Mouse (Mus musculus) CD4-positive helper T cell, adult 2 months (primary cell): ENCODE results near the gene Tas1r3.
A peak's percentile ranks its signal among the peaks of the same experiment; 100 is the strongest.

ENCODE experiments used
- DNase-seq: peaks from one replicate; pipeline ENCODE4 v3.0.0-alpha.2; 2012; ENCODE audit warnings: low read depth, missing footprints, low spot score

Tas1r3 gene

DNA sequence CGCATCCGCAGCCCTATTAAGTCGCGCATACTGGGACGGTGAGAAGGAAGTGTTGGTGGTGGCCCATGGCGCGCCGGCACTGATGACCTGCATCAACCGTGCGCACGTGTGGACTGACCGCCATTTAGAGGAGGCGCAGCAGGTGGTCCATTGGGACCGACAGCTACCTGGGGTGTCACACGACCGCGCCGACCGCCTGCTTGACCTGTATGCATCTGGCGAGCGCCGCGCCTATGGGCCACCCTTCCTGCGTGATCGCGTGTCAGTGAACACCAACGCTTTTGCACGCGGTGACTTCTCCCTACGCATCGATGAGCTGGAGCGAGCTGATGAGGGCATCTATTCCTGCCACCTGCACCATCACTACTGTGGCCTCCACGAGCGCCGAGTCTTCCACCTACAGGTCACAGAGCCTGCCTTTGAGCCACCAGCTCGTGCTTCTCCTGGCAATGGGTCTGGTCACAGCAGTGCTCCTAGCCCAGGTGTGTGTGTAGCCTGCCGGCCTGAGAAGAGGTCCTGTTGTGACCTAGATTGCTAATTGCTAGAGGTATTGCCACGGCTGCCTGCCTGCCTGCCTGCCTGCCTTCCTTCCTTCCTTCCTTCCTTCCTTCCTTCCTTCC lies 21.4 kb downstream of the Tas1r3 start:
- peak; percentile 20 for DNase-seq

DNA sequence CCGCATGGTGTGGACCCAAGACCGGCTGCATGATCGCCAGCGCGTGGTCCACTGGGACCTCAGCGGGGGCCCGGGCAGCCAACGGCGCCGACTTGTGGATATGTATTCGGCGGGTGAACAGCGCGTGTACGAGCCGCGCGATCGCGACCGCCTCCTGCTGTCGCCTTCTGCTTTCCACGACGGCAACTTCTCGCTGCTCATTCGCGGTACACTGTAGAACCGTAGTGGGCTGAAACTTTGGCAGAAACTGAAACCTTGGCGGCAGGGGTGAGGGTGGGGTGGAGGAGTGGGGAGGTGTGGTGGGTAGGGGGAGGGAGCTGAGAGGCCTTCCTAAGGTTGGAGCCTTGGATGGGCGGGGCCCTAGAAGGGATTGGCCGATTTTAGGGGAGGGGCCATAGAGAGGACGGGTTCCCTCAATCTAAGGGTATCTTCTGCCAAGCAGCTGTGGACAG lies 22.1 kb downstream of the Tas1r3 start:
- peak; percentile 88 for DNase-seq

DNA sequence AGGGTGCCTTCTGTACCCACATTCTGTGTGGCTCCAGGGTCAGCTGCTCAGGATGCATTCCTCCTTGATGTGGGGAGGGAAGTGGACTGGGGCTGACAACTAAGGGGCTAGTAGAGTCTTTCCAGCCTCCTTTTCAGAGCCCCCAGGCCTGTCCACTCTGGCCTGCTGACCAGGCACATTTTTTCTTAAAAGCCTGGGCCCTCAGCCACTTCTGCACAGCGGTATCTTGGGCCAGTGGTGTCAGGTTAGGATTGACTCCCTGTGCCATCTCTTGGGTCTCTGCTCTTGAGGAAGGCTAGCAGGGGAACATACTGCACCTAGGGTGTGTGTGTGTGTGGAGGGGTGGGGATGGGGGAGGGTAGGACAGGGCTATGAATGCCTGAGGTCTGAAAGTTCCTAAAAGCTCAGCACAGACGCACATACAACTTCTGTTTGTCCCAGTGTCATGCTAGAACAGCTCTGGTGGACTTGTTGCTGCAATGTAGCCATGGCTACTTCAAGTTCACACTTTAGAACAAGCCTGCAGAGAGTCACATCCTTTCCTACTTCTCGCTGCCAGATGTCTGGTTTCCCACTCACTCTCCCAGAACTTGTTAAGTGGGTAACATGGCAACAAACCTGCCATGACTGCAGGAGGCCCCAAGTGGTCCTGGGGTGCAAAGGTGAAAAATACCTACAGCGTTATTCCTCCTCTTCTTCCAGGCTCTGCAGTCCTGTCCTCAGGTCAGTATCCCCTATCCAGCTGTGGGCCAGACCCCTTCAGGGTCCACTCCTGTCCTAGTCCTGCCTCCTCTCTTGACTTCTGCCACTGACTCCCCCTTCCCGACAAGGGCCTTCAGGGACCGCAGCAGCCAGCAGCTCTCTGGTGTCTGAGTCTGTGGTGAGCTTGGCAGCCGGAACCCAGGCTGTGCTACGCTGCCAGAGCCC lies 22.8 kb downstream of the Tas1r3 start:
- peak; percentile 28 for DNase-seq

DNA sequence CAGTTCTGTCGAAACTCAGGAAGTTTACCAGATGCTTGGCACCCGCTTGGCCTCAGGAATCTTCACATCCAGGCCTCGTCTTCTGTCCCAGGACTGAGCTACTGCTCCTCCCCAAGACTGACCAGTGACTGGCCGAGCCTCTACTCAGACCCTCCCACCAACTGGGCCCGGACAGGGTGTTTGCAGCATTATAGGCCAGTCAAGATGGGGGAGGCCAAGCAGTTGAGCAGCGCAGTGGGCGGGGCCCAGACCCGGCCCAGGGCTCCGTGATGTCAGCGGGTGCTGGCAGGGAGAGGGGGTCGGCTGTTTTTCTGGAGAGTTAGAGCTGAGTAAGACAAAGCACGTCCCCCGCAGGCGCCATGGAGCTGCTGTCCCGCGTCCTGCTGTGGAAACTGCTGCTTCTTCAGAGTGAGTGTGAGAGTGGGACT lies 23.7 kb downstream of the Tas1r3 start, which contains the start of gene Mxra8:
Gene Mxra8 (plus strand): TSS at position 198 of the 428 bp plus-strand sequence.
- DNase-seq: no peak

DNA sequence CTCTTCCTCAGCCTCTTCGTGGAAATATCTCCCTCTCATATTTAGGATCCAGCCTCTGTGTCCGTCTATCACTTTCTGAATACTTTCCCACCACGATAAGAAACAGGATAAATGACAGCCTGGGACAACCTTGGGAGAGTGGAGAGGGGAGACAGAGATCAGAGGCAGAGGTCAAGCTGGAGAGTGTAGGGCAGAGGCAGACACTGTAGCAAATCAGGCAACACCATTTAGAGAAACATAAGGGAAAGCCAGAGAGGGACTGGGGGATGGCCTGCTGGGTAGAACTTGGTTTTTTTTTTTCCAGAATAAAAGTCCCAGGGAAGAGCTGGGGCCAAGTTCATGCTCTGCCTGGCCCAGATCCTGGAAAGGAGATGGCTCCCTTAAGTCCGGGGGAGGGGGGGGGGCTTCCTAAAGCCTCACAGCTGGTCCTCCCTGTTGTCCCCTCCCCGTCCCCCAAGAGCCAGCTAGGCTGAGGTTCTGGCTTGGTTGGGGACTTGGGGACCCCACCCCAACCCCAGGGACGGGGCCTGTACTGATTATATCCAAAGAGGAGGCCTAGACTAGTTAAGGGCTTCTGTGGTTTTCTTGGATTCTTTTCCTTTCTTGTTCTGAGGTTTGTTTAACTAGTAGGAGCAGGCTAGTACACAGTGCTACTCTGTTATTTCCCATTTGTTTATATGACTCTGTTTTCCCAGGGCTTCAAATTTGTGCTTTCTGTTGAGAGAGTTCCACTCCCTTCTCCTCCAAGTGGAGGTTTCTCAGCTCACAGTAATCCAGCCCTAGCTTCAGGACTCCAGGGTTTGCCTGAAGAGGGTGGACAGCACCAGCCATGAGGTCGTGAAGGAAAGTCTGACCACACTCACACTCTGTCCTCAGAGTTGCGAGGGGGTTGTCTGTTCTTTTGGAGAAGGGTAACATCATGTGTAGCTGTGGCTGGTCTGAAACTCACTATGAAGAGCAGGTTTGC lies 24.7 kb downstream of the Tas1r3 start:
- DNase-seq: no peak

DNA sequence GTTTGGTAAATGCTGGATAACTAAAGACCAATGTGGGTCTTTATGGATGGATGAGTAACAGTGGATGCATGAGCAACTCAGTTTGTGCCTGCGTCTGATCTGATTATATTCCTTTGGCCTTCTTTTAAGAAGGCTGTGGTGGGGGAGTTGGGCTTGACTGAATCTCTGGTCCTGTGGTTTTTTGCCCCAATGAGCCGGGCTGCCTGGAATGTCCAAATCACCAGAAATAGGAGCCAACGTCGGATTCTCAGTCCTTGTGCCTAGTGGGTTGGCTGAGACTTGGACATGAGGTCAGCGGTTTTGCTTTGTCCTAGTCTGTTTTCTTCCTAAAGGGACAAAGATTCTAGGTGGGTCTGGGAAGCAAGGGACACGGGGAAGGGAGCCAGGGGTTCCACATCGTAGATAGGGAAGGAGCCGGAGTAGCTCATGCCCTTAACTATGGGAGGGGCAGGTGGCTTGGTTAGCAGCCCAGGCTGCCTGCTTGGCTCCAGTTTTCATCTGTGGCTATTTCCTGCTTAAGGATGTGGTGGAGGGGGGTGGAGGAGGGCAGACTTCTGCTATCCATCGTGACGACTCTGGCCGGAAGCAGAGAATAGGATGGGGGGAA lies 25.7 kb downstream of the Tas1r3 start:
- no peak for DNase-seq

DNA sequence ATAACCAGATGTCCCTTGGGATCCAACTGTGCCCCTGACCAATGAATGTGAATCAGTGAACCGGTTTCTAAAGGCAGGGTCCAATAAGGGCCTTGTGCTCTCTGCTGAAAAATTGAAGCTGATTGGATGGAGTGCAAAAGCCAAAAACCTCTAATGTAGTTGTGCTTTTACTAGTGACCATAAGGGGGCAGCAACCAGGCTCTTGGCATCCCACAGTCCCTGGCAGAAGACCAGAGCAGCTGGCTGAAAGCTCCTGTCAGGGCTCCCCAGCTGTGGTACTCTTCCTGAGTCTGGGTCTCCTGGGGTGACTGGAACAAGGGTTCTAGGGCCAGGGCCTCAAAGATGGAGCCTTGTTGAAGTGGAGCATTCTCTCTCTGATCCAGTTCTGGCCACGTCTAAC lies 29.3 kb downstream of the Tas1r3 start:
- peak; percentile 78 for DNase-seq

DNA sequence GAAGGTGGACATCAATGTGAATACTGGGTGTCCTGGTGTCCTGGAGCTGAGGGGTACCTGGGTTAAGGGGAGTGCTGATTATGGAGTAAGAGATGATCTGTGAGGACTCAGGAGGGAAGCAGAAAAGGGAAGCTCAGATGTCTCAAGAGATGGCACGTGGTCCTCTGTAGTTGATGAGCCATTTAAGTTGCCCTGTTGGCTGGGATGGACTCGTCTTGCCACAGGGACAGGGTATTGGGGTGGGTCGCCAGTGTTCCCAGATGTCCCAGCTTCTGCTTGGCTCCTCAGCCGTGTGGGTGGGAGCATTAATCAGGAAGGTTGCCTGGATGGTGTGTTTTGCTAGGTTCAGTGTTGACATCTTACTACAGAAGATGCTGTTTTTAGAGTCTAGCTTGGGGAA lies 29.9 kb downstream of the Tas1r3 start:
- no peak for DNase-seq

DNA sequence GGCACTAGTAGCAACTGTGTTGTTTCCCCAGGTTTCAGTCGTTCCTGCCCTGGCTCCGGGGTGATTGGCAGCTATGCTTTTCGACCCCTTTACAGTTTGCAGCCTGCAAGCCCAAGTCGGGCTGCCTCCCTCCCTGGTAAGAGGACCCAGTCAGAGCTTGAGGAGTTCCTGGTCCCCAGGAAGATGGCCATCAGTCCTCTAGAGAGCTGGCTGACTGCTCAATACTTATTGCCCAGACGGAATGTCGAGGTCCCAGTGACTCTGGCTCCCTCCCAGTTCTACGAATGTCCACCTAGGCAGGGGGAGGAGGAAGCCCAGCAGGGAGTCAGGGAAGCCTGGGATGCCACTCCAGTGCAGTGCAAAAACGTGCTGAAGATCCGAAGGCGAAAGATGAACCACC lies 30.8 kb downstream of the Tas1r3 start:
- DNase-seq: no peak

DNA sequence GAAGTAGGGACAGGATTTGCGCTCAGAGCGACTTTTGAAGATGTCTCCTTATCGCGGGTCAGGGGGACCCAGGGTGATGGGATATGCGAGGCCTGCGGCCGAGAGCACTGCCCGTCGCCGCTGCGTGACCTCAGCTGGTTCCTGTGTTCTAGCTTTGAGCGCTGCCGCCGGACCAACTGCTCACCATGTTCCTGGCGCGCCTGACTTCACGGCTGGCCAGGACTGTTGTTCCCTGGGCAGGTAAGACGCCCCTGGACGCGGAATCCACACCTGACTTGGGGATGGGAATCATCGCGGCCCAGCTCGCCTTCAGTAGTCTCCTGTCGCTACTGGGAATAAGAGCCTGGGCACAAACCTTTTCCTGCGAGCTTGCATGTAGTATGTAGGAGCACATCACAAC lies 31.3 kb downstream of the Tas1r3 start:
- no peak for DNase-seq

DNA sequence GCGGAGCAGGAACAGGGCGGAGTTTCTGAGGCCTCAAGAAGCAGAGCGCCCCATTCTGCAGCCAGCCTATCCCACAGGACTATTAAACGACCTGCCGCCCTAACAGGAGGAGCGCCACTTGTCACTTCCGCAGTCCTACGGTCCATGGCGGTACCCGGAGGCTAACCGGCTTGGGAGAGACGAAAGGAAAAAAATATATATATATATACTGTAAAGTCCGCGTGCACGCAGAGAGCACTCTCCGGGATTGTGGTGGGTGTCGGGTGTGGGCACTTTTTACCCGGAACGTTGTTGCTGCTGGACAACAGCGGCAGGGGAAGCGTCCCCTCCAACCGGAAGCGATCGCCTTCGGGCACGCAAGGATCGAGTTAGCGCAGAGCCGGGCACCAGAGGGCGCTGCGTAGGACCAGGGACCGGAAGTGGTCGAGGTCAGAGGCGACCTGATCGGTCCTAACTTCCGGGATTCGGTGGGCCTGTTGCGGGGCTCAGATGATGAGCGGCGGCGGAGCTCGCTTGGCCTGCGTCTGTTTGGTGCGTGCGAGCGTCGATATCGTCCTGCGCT lies 31.9 kb downstream of the Tas1r3 start, which contains the start of gene Aurkaip1:
Gene Aurkaip1 (plus strand): TSS at position 68 of the 562 bp plus-strand sequence.
- peak; percentile 91 for DNase-seq

DNA sequence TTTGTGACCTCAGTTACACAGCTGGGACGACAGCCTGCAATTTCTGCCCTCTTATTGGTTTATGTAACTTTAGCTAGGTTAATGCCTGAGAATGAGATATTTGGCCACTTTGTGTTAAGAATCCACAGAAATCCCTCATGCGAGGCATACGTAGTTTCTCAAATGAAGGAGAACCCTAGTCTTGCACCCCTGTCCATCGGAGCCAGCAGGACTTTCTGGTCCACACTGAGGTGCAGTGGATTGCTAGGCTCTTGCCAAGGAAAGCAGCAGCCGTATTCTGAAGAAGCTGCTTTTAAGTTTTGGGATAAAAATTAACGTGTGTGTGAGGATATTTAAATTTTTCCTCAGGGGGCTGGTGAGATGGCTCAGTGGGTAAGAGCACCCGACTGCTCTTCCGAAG lies 32.6 kb downstream of the Tas1r3 start:
- peak; percentile 23 for DNase-seq

DNA sequence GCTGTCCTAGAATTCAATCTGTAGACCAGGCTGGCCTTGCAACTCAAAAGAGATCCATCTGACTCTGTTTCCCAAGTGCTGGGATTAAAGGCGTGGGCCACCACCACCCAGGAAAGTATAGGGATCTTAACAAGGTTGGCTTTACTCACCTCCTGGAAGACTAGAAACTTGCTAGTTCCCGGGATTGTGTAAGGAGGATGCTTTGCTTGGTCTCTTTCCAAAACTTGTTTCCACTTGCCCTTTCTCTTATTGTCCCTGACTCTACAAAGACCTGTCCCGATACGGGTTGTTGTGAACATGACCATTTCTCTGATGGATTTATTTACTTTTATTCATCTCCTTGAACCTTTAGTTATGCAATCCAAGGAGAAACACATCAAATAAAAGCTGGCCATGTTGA lies 33.3 kb downstream of the Tas1r3 start:
- no peak for DNase-seq

DNA sequence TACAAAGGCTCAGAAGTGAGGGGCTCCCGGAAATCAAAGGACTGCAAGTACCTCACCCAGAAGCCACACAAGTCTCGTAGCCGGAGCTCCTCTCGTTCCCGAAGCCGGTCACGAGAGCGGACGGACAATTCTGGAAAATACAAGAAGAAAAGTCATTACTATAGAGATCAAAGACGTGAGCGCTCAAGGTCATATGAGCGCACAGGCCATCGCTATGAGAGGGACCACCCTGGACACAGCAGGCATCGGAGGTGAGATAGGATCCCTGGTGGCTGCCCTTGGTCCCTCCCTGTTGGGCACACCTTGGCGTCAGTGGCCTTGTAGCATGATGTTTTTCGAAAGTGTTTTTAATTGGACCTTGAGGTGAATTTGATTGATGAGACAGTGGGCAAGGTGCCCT lies 39.7 kb downstream of the Tas1r3 start:
- no peak for DNase-seq

DNA sequence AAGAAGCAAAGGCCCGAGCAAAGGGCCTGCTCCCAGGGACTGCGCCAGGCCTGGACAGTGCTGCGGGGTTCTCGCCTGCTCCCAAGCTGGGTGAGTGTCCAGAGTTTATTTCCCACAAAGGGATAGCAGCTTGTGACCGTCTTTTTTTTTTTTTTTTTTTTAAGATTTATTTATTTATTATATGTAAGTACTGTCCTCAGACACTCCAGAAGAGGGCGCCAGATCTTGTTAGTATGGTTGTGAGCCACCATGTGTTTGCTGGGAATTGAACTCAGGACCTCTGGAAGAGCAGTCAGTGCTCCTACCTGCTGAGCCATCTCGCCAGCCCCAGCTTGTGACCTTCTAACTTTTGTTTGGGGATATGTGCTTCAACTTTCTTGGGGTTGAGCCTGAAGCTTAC lies 42.1 kb downstream of the Tas1r3 start:
- DNase-seq: peak; percentile 54

DNA sequence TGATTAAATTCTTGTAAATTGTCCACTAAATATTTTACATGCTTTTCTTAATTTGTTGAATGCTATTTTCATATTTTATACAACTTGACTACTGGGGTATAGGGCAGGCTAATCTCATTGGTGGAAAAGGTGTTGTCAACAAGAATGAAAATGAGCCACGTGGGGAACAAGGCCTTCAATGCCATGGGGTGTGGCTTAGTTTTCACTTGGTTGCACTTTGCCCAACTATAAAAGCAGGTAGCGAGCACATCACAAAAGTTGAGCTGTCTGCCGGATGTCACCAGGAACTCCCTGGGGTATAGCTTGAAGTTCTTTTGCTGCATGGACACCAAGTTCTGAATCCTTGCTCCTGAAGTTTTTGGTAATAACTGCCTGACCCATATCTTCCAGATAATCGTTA lies 45.6 kb downstream of the Tas1r3 start:
- no peak for DNase-seq

DNA sequence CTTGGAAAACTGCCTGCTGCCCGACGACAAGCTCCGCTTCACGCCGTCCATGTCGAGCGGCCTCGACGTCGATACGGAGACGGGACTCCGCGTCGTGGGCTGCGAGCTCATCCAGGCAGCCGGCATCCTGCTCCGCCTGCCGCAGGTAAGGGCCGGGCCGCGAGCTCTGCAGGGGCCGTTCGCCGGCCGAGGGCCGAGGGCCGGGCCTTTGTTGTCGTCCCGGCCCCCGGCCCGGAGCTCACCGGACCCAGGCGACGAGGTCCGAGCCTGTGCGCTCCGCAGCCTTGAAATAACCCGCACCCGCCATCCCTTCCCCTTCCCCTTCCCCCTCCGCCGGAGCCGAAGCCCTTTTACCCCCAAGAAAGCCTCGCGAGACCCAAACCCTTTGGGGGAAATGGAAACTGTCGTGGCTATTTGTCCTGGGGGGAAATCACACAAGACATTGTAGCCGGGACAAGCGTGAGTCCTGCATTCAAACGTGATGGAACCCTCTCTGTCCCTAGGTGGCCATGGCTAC lies 50.4 kb downstream of the Tas1r3 start:
- DNase-seq: peak; percentile 45

DNA sequence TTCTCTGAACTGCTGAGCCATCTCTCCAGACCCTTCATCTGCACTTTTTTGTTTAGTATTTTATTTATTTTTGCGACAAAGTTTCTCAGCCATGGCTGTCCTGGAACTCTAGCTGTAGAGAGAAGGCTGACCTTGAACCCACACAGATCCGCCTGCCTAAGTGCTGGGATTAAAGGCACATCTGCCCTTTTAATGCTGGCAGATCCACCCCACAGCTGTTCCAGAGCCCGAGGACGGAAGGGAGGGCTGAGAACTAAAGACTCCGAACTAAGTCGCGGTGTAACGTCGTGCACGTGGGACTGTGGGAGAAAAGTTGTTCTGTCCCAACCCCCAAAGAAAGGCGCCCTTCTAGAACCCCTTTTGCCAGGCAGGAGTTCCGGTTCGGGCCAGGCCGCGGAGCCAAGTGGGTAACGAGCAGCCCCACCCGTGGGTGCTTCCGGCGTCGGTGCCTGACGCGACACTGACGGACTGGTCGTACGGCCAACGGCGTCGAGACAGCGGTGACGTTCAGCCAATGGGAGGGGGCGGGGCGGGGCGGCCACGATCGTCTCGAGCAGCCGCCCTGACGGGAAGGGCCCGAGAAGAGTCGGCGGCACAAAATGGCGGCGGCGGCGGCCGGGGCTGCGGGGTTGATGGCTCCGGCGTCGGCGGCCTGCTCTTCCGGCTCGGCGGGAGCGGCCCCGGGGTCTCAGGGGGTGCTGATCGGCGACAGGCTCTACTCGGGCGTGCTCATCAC lies 51.1 kb downstream of the Tas1r3 start, which contains the start of gene Ccnl2:
Gene Ccnl2 (plus strand): TSS at position 561 of the 736 bp plus-strand sequence.
- DNase-seq: peak; percentile 100
